Mouse (Mus musculus): ENCODE data around the gene Gabarap.
"Not testable (repeated sequence)": the region's sequence is repeated elsewhere in the genome, so short reads cannot be mapped to it uniquely, and the experiment has no call there.

The Gabarap gene

DNA sequence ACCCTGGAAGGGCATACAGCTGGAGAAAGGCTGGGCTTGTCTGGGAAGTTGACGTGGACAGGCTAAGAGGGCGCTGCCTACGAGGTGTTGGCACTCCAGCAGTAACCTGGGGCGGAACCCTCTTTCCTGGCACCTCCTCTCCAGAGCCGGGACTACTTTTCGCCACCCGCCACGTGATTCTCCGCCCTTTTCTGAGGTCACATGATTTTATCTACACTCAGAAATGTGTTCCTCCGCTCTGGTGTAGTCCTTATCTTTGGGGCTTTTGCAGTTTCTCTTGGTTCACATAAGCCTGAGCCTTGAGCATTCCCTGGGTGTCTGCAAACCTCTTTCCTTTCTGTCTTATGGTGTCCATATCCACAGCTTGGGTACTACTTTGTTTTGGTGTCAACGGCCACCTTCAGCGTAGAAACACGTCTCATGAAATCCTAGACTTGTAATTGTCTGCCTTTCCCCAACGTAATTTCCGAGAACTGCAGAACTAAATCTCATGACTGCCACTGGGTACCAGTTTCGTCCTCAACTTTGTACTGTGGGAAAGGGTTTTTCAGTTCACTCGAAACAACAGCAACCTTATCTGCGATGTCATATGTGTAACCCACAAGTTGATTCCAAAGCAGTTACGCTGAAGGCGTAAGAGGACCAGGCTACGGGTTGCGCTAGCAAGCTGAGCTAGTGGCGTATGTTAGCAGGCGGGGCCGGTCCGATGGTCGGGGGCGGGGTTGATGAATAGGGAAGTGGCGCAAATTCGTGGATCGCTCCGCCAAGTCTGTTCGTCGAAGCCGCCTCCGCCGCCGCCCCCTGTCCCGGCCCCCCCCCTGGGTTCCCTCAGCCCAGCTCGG, at the start of gene Gabarap:
Gene Gabarap (plus strand): TSS at position 294 of the 842 bp plus-strand sequence.
- peak; percentile 95 for DNase-seq (ENCODE audit: low spot score)

DNA sequence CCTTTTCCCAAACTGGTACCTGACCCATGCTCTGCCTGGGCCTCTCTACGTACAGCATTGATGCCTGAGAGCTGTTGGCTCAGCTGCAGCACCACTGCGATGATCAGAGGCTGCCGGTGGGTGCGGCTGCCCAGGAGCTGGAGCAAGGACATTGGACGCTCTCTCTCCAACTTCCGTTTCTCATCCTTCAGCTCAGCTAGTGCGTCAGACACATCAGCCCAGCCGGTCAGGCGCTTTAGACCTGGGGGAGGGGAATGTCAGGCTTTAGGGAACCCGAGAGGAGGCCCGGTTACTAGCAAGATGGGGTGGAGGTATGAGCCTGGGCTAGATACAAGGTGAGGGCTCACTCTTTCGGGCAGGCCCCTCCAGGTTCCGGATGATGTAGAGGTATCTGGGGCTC, 45.7 kb upstream of the Gabarap start:
- DNase-seq (ENCODE audit: low spot score), result no peak

GRCm38 (mm10) chr11:69945997-69946891, 44.7 kb upstream of the Gabarap start:
- DNase-seq (ENCODE audit: low spot score), result no peak

GRCm38 (mm10) chr11:69947337-69948065, 43.4 kb upstream of the Gabarap start:
- no peak for DNase-seq (ENCODE audit: low spot score)

DNA sequence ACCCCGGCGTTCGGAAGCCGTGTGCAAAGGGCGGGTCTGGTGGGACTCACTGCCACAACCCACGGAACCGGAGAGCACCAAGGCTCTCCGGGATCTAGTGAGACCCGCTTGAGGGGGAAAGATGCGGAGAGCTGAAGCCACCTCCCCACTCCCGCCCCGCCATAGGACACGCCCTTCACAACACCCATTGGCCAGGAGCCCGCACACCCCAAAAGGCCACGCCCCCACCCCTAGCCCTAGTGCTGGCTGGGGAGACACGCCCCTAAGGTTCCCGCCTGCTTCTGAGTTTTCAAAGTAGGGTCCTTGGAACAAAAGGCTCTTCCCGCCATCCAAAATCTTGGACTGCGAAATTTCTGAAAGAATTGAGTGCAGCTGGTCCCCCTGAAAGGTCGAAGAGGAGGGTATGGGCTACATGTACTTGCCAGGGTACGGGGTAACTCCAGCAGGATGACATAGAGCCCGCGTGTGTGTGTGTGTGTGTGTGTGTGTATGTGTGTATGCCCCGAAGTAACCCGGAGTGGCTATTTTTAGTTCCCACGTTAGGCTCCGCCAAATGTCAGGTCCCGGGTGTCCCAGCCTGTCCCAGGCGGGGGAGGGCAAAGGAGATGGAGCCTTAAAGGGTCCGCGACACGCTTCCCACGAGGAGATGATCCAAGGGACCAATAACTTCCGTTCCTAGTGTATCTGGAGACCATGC, 42.7 kb upstream of the Gabarap start, which contains the start of gene Slc2a4:
Gene Slc2a4 (minus strand): TSS at position 123 of the 697 bp plus-strand sequence.
- peak; percentile 92 for DNase-seq (ENCODE audit: low spot score)

- DNase-seq (ENCODE audit: low spot score), result peak; percentile 84
Observed at GRCm38 (mm10) chr11:69948763-69949150, 42.2 kb upstream of the Gabarap start.

DNA sequence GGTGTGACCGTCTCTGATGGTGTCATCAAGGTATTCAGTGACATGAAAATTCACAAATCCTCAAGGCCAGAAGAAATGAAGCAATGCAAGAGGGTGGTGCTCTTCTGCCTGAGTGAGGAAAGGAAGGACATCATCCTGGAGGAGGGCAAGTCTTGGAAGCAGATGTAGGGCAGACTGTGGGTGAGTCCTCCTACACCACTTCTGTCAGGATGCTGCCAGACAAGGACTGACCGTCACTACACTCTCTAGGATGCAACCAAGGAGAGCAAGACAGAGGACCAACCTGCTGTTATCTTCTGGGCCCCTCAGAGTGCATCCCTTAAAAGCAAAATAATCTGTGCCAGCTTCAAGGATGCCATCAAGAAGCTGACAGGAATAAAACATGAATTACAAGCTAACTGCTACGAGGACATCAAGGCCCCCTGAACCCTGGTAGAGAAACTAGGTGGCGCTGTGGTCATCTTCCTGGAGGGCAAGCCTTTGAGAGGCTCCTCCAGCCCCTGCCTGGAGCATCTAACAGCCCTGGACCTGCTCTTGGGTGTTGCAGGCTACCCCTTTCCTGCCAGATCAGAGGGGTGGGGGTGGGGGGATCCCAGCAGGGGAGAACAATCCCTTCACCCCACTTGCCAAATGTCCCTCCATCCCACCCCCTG, 40.0 kb upstream of the Gabarap start:
- no peak for DNase-seq (ENCODE audit: low spot score)

DNA sequence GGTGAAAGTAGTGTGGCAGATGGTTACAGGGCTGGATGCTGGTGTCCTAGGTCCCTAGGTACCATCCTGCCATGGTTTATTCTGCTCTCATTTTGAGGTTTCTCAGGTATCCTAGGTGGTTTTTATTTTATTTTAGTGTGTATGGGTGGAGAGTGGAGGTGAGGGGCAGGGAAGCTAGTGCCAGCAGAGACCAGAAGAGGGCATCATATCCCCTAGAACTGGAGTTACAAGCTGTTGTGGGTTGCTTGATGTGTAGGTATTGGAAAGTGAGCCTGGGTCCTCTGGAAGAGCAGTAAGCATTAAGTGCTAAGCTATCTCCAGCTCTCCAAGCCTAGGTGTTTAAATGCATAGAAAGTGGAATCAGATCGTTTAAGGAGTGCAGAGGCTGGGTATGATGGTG, 38.7 kb upstream of the Gabarap start:
- no peak for DNase-seq (ENCODE audit: low spot score)

DNA sequence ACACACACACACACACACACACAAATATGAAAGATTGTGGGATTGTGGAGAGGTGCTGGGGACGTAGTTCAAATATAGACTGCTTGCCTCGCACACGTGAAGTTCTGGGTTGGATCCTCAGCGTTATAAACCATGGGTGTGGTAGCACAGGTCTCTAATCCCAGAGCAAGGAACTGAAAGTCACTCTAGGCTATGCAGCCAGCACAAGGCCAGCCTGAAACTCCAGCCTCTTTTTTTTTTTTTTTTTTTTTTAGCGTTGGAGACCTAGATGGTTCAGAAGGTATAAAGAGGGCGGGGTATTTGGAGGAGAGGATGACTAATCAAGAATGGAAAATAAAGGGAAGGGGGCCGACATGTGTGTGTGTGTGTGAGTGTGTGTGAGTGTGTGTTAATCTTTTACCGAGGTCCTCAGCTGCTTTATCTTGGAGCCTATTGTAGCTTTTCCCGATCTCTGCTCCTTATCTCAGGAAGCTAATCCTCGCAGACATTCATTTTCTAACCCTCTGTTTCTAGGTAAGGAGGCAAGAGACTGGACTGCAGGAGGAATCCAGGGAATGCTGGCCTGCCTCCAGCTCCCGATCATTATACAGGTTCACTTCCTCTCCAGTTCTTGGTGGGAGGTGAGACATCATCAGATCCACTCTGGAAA, 37.6 kb upstream of the Gabarap start:
- DNase-seq (ENCODE audit: low spot score), result no peak

- DNase-seq (ENCODE audit: low spot score), result not testable (repeated sequence)
Observed at GRCm38 (mm10) chr11:69955618-69956017, 35.3 kb upstream of the Gabarap start.

DNA sequence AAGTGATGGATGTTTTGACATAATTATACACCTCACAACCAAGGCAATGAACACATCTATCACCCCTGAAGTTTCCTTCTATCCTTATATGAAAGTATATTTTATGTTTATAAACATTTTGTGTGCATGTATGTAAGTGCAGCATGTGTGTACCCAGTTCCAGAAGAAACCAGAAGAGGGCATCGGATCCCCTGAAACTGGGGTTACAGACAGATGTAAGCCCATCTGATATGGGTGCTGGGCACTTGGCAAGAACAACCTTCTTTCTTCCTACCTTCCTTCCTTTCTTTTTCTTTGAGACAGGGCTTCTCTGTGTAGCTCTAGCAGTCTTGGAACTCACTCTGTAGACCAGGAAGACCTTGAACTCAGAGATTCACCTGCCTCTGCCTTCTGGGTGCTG, 34.7 kb upstream of the Gabarap start:
- no peak for DNase-seq (ENCODE audit: low spot score)

GRCm38 (mm10) chr11:69960616-69961015, 30.3 kb upstream of the Gabarap start:
- DNase-seq (ENCODE audit: low spot score), result no peak

GRCm38 (mm10) chr11:69961841-69962240, 29.1 kb upstream of the Gabarap start:
- no peak for DNase-seq (ENCODE audit: low spot score)

DNA sequence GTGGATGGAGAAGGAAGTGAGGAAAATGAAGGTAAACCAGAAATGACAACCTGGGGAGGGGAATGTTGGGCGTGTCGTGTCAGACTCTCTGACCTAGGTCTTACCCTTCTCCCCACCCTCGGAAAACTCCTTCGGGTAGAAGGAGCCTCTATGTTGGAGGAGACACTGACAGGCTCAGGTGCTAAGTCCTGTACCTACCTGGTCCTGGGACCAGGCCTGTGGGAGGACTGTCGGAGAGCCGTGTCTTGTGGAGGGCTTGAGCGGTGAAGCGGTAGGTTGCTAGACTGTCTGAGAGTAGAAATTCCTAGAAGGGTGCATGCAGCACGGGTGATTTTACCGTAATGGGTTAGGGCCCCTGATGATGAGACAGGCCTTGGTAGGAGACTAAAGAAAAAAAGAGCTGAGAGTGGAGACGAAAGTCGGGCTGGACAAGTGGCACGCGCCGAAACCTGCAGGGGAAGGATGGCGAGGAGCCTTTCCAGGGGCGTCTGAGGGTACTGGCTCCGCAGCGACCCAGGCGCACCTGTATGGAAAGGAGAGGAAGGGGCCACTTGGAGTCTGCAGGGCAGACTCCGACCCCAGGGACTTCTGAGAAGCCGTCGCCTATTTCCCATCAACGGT, 26.2 kb upstream of the Gabarap start, which contains the start of gene Cldn7:
Gene Cldn7 (plus strand): TSS at position 130 of the 621 bp plus-strand sequence.
- DNase-seq (ENCODE audit: low spot score), result no peak

- no peak for DNase-seq (ENCODE audit: low spot score)
Observed at GRCm38 (mm10) chr11:69965271-69966005, 25.5 kb upstream of the Gabarap start.

- DNase-seq (ENCODE audit: low spot score), result peak; percentile 59
Observed at GRCm38 (mm10) chr11:69966006-69966859, 24.7 kb upstream of the Gabarap start.

- no peak for DNase-seq (ENCODE audit: low spot score)
Observed at GRCm38 (mm10) chr11:69966860-69967517, 24.0 kb upstream of the Gabarap start.

DNA sequence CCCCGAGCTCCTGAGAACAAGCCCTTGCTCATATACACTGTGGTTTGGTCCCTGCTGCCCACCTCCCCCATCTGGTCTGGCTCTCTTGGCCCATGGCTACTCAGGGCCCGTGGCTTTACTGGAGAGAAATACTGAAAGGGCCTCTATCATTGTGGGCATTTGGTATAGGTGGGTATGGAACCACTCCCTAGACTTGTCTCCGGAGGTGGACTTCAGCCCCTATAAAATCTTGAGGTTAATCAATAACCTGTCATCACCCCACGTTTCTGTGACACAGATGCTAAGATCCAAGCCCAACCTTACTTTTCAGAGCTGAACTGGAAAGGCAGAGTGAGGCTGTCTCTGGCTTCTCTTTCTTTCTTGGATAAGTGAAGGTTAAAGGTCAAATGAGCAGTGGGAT, 22.1 kb upstream of the Gabarap start:
- no peak for DNase-seq (ENCODE audit: low spot score)
